Mouse (Mus musculus) testis, postnatal 14 days (tissue): ENCODE measurements at regions not wholly inside any gene's neighbourhood (a gene's known extent, or its start where the extent isn't known, plus 50 kb on each side); places are given as distances from the start of the nearest gene placed in this dataset.

Experiments
- DNase-seq: peaks from one replicate; pipeline ENCODE4 v3.0.0; 2021; ENCODE audit warnings: low spot score

DNA sequence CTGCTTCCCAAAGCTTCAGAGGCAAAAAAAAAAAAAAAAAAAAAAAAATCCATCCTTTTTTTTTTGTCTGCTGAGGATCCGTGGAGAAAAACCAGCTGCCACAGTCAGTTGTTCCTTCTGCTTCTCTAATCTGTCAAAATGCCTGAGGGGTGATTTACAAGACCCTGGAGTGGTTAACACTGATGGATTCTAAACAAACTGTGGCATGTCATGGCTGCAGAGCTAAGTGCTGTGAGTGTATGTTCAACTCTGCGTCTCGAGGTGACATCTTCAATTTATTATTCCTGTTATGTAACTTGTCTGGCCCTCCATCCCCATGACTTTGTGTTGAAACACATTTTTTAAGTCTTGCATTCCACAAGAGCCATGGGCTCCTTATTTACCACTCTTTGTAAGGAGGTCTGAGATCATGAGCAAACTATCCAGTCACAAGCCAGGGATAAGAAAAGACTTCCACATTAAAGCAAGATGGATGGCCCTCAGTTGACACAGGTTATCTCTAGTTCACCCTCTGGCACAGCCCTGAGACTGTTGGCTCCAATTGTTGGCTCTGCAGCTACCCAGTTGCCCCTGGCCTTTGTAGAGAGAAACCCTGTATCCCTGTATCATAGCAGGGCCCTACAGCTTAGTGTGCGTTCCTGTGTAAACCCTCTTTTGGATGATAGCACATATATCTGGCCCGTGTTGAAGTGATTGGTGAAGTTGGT, 153.6 kb downstream of the Thbs2 start:
- no peak for DNase-seq

DNA sequence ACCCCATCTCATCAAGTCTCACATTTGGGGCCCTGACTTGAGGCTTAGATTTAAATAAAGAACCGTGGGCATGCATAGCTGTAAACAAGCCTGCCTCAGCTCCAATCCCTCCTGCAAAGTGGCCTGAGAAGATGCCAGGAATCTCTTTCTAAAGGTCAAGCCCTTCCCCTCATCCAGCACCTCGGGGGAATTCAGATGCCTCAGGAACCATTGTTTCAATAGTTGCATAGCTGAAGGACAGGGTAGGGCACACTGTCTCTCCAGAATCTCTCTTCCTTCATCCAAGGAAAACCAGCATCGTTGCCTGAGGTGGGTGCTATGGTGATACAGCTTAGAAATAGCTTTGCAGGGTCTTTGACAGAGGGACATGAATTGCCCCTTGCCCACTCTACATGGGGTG, 154.4 kb downstream of the Thbs2 start:
- no peak for DNase-seq

DNA sequence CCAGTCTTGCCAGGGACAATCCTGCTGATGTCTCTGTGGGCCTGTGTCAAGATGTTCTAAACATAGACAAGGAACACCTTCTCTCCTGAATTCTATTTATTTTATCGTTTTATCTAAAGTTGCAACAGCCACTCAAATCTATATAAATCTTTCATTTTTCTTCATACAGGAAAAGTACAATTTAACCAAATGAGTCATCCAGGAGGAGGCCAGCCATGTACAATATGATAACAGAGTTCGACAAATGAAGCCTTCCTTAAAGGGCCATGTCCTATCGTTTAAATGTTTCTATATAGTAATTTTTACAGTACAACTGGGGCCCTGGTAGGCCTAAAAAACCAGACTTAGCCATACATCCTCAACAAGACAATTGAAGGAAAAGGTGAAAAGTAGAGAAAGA, 154.8 kb downstream of the Thbs2 start:
- DNase-seq, result no peak

DNA sequence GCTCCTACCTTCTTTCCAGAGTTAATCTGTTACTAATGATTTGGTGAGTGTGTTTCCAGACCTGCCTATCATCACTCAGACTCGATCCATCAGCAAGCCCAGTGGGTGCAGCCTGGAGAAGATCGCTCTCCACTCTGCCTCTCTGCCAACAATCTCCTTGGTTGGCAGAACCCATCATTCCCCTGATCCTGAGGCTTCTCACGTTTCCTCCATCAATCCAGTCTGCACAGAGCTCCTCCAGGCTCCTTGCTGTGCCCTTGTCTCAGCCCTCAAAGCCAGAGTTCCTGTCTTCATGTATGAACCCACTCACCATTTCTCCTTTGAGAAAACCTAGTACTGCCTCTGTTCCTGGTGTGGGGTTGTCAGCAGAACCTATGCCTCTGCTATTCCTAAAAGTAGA, 155.5 kb downstream of the Thbs2 start:
- no peak for DNase-seq

DNA sequence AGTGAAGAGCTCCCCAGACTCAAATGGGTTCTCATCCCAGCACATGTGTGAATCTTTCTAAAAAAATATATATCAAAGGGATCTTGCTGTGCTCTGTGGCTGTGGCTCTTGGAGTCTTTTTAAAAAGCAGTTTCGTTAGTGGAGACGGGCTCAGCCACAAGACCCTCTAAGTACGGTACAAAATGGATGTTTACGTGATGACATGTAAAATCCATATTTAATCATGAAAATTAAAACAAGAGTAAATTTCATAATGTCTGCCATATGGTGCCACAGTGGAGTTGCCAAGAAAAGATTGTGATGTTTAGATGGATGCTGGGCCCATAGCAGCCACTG, 161.1 kb downstream of the Thbs2 start:
- no peak for DNase-seq

DNA sequence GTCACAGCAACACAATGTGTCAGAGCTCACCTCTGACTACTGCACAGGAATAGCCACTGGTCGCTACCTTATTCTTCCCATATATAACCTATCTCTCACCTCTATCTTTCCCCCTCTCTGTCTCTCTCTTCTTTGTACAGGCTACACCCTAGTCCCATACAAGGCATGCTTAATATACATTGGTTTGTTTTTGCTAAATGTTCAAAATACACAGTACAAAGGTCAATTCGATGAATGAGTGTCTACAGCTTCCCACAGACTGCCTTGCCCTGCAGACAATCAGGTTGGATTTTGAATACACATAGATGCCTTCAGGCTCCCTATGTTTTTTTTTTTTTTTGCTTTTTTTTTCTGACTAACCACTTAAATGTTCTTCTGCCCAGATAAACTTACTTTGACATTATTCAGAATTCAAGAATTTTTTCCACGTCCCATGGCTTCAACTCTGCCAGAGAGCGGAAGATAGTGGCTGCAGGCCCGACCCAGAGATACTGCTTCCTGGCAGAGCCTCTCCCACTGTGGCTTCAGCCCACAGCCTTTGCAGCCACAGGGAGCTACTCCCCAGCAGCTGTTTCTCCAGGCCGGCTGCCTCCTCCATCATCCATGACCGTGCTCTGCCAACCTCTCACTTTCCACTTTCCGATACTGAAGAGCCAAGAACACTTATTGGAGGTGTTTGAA, 161.6 kb downstream of the Thbs2 start:
- no peak for DNase-seq

DNA sequence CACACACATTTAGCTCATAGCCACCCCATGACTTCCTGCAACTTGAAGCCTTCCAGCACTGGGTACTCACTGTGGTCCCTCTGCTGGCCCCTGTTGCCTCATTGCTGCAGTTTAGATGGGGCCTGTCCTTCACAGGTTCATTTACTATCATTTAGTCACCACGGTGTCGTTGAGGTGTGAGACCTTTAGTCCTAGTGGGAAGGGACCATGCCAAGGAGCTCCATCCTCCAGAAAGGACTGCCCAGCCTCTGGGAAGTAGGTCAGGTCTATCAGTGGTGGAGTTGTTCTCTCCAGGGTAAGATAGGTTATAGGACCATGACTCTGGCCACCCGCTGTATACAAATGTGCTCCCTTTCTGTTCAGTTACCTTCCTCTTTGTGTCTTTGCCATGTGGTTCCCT, 162.2 kb downstream of the Thbs2 start:
- no peak for DNase-seq

DNA sequence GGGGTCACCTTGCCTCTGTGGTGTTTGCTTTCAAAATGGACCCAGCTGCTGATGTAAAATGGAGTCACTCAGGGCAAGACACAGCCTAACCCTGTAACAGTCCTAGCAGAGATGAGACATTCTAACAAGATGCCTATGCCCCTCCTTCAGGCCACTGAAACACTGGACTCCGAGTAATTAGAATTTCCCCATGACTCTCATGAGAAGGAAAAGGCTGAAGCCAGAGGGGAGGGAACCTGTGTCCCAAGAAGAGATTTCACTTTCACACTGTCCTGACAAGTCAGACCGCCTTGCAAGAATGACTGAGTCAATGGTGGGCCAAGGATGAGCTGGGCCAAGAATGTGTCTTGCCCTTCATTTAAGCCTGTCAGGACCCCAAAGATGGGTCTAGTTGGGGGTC, 166.3 kb downstream of the Thbs2 start:
- no peak for DNase-seq

DNA sequence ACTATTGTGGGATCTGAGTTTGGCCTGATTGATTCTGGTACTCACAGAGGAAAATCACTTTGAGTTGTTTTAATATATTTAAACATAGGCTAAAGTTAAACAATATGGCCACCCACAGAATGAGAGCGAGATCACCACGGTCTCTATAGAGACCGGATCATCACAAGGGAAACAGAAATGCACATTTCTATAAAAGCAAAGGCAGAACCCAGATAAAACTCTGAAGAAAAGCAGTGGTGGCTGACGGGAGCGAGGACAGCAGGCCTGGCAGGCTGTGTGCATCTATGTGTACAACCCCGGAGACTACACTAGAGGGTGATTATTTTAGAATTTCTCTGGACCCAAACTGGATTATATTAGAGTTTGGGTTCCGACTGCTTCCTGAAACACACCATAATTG, 168.8 kb downstream of the Thbs2 start:
- DNase-seq, result no peak

DNA sequence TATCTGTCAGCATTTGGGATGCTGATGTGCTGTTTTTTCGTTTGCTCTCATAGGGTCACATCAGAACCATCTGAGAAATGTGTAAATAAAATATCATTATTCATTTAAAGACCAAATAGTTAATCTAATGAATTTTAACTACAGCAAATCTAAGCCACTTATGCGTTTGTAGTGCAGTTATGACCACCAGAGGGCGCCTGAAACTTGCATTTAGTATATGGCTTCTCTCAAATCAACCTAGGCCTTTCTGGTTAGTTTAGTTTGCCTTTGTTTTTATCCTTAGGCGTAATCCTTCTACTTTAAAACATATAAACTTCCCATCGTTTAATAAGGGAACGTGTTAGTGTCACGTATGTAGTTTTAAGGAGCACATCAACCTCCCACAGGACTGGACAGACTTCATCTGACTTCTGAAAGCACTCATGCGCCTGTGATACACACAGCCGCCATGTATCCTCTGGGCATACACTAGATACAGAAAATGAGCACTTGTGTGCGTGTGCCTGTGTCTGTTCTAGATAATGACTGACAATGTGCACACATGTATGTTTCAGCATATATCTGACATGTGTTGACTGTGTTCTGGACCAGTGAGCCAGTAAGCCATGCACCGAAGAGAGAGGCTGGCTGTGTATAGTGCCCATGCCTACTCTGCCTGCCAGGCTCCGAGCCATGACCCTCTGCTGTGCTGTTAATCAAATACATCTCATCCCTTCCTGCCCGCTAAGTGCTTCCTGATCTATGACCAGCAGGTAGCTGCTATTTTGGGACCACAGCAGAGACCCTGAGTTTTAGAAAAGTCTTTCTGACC, 169.4 kb downstream of the Thbs2 start:
- no peak for DNase-seq

DNA sequence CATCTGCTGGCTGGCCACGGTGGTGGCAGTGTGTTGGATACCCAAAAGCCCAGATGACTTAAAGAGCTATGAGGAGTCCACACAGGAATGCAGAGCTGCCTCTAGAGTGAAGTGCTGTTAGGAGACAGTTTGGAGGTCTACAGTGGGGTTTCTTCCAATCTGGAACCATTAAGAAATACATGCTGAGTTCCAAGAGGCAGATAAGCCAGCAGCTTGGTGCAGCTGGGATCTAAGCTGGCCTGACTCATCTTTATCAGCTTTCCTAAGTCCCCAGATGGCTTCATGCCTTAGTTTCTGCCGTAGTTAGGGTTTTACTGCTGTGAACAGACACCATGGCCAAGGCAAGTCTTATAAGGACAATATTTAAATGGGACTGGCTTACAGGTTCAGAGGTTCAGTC, 172.0 kb downstream of the Thbs2 start:
- DNase-seq, result no peak

DNA sequence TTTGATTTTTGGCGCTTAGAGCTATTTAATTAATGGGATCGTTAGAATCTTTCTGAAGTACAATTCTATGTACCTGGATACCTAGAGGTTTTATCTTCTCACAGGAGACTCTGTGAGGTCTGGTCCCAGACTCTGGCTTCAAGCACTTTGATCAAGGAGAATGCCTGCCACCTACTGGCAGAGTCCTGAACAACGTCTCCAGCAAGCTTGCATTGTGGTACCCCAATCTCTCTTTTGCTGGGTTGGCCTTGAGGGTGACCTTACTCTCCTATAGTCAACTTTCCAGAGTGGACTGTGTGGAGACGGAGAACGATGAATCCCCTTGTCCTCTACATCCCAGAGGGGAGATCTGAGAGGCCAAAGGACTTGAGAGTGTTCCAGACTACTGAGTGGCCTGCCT, 173.5 kb downstream of the Thbs2 start:
- peak; percentile 43 for DNase-seq

DNA sequence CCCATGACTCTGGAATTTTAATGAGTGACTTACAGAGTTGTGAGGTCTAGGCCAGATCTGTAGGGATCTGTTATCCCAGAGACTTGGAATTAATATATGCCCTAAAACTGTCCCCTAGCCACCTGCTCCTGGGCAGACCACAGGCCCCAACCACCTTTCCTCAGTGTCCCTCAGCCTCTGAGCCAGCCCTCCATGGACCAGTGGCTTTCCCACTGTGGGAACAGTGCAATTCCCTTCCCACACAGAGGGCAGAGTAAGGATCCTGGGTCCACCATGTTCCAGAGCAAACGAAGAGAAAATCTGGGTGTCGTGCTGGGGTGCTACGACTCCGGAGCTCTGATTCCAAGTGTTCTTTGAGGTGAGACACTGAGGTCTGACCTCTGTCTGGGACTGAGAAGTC, 174.7 kb downstream of the Thbs2 start:
- DNase-seq, result no peak

DNA sequence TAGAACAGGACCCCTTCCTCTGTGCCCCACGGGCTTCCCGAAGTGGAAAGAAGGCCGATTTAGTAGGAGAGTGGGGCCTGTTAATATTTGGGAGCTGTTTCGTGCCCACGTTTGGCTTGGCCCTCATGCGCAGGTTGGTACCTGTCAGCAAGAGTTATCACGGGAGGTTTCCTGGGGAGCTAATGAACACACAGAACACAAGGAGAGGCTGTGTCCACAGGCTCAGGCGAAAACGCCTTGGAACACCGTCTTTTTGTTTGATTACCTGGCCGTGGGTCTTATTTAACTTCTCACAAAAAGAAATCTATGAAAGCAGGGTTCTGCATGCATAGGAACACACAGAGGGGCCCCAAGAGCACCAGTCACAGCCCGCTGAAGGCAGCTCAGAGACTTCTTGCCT, 175.8 kb downstream of the Thbs2 start:
- DNase-seq, result no peak

DNA sequence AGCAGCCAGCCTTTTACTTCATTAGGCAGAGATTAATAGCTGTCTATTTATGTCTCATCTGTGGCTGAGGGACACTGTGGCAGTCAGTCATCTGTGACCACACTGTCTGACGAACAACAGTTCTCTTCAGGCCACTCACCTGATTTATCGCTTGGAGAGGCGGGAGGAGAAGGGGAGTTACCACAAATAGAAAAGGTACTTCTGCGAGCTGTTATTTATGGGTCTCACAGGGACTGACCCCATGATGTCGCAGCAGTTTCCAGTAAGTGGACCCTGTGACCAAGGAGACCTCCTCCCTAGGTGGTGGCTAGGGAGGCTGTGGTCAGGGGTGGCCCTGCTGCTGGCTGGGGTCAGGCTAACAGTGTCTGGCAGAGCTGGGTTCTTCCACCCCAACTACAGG, 176.7 kb downstream of the Thbs2 start:
- no peak for DNase-seq

DNA sequence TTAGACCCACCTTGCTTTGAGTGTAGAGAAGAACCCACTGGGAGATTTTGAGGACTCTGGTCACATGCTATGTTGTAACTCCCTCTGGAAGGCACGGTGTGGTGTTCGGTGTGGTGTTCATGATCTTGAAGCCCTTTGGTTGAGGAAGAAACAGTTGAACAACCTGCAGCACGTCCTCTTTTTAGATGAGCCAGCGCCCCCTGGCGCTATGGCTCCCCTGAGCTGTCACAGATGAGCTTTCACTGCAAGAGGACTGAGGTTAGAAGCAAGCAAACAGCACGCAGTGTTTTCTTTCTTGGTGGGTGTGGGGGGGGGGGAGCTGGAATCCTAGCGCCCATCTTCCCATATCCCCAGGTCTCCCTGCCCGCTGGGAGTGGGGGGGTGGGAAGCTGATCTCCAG, 177.9 kb downstream of the Thbs2 start:
- DNase-seq, result no peak

DNA sequence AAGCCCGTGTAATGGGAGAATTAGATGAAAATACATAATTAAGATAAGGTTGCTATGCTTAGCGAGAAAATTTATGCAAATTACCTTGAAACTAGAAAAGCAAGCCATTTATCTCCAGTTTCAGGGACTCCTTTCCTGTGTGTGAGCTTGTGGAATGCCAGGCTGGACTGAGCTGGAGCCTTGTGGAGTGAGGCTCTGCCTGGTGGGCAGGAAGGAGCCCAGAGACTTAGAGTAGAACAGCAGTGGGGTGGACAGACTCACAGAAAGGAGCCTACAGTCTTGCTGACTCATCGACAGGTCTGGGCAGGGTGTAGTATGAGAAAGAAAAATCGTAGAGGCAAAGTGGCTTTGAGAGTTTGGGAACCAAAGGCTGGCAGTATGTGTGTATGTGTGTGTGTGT, 180.6 kb downstream of the Thbs2 start:
- no peak for DNase-seq

DNA sequence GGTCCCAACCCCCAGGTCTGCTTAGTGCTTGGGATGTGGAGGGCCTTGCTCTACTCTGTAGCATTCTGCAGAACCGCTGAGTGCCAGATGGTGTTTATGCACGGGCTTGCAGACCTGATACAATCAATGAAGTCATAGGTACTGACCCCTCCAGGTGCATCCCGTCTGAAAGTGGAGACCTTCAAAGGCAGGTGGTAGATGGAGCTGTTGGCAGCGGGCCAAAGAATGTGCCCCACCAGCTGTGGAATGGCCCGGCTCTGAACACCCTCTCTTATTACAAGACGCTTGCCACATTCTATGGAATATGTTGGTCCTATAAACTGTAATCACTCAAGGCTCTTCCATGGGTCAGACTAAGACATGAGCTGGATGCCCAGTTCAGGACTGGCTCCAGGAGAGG, 183.5 kb downstream of the Thbs2 start:
- DNase-seq, result peak; percentile 78

DNA sequence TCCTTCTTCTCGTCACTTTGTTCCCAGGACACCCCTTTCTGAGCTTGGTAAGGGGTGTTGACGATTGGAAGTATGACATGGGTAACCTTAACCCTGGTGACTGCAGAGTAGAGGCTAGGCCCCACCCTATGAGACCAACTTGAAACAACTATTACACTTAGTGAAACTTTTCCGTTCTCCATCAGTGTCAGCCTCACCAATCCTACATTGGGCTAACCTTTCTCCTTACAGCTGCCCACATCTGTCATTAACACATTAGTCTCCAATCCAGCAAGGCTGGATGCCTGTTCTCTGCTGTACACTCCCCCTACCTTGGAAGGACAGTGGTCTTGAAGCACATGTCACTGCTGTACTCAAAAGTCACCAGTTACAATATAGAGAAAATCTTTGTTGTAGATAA, 186.9 kb downstream of the Thbs2 start:
- no peak for DNase-seq

DNA sequence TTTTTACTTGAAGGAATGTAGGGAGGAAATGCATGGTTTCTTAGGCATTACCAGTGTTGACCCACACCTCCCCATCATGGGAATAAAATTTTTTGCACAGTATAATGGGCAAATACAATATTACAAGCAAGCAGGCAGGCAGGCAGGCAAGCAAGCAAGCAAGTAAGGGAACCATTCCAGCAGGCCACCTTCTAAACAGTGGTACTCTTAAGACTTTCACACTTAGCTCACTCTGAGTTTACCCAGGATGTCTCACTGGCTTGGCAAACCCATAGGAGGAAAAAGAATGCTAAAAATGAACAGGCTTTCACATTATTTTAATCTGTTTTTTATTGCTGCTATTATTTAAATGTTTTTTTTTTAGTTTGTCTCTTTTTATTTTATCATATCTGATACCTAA, 187.9 kb downstream of the Thbs2 start:
- no peak for DNase-seq

DNA sequence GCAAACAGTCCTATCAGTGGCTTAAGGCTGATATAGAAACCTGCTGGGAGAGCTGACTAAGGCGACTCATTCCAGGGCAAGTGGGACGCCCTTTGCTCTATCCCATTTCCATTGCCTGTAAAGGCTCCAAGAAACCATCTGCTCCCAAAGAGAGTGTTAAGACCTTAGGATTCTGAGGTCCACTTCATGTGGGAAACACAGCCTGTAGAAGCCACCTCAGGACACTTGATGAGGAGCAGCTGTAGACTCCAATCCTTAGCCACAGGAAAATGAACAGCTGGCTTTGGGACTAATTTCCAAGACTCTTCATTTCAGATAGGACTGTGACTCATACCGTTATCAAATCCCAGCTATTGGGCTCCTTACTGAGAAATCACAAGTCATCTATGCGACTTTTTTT, 188.6 kb downstream of the Thbs2 start:
- DNase-seq, result no peak

DNA sequence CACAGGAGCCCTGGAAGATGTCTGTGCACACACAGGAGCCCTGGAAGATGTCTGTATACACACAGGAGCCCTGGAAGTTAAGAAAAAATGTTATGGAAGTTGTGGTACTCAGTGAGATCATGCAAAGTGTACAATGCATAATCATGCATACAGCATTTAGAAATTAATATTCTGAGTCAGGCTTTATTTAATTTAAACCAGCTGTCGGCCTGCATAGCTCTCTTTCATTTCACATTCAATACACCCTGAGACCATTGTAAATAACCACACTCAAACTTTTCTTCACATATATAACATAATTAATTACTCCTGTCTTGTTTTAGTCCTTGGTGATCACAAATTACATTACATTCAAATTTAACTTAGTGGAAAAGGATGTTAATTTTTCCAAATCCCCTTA, 190.4 kb downstream of the Thbs2 start:
- DNase-seq, result no peak

DNA sequence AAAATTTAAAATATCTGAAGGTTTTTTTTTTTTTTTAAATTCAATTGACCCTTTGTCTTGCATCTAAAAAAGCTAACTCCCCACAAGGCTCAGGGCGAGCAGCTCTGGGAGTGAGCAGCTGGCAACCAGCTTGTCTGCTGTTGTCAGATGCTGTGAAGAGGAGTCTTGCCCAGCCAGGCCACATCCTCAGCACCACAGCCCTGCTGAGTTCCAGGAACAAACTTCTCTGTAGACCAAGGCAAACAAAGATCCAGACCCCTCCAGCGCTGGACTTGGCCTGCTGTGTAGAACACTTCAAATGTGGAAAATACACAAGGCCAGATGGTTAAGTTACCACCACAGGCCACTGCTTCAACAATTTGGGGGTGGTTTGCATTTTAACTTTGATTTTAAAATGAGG, 192.7 kb downstream of the Thbs2 start:
- no peak for DNase-seq

DNA sequence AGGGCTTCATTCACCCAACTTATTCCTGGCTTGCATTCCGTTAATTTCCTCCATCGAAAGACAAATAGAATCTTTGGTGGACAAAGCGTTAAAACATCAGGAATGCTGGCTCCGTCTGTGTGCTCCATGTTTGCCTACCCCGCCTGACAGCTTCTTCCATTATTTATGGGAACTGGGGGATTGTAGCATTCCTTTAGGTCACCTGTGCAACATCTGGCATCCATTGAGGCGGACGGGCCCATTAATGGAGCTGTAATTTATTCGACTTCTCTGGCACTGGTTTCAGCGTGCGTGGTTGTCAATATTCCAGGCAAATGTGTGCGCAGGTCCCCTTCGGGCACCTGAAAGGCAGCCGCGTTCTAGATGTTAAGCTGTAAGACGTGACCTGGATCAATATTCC, 196.9 kb downstream of the Thbs2 start:
- no peak for DNase-seq
